Mouse (Mus musculus) spleen, adult 2 months (tissue): ENCODE data around the gene Rasl10a. TPM values are rescaled to one million over a fixed set of nuclear protein-coding genes. Genes with fewer than 3 reads are reported as not detected.
A peak's percentile ranks its signal among the peaks of the same experiment; 100 is the strongest.

Source experiments
- DNase-seq, 2 experiments: peaks; one replicate each; pipeline versions ENCODE4 v3.0.0 to v3.0.0-alpha.2; 2012 to 2021; ENCODE audit warnings: low spot score in 2 of 2, low read depth in 1 of 2
- H3K27ac ChIP-seq: fragments of 200-500 bp; 2 replicates; pipeline ENCODE4 v1.5.1; 2012; ENCODE audit warnings: low read length, inconsistent platforms; ENCODE audit not compliant: insufficient read depth
- H3K27me3 ChIP-seq: fragments of 200-500 bp; 2 replicates; pipeline ENCODE4 v1.6.1; 2012; ENCODE audit warnings: mild to moderate bottlenecking, moderate library complexity, low read length, inconsistent platforms; ENCODE audit not compliant: control insufficient read depth, insufficient read depth
- H3K36me3 ChIP-seq: fragments of 200-500 bp; 2 replicates; pipeline ENCODE4 v1.6.1; 2012; ENCODE audit warnings: mild to moderate bottlenecking, low read length, inconsistent platforms; ENCODE audit not compliant: control insufficient read depth, insufficient read depth
- H3K4me1 ChIP-seq: fragments of 200-500 bp; 2 replicates; pipeline ENCODE4 v1.6.1; 2011; ENCODE audit warnings: inconsistent platforms; ENCODE audit not compliant: control insufficient read depth, insufficient read depth, insufficient read length
- H3K4me3 ChIP-seq: fragments of 200-500 bp; 2 replicates; pipeline ENCODE4 v1.5.1; 2011; ENCODE audit warnings: mild to moderate bottlenecking, inconsistent platforms; ENCODE audit not compliant: insufficient read depth, insufficient read length; ENCODE audit errors: extremely low read depth
- CTCF ChIP-seq: fragments of 200-500 bp; IDR thresholded peaks from 2 replicates; pipeline ENCODE4 v1.5.1; 2011; ENCODE audit warnings: mild to moderate bottlenecking, inconsistent platforms; ENCODE audit not compliant: insufficient read depth, insufficient read length, insufficient replicate concordance; ENCODE audit errors: extremely low read depth
- POLR2A ChIP-seq: fragments of 200-500 bp; IDR thresholded peaks from 2 replicates; pipeline ENCODE4 v1.6.1; 2011; ENCODE audit warnings: low read depth, low read length, inconsistent platforms
- WGBS: fragments of 180-500 bp; shearing (Covaris S2); methylation state at CpG from one replicate; pipeline ENCODE4 v1.1.7; 2018; 5-methylcytosine and 5-hydroxymethylcytosine counted together
- polyA plus RNA-seq: library from polyadenylated mRNA; depleted of rRNA; stranded (reverse); fragments of >200 nt; gene quantifications from 2 replicates; pipeline ENCODE4 v1.2.3, GENCODE M21; 2012

Gene Rasl10a
- polyA plus RNA-seq, 1 experiment: 2.4 TPM

DNA sequence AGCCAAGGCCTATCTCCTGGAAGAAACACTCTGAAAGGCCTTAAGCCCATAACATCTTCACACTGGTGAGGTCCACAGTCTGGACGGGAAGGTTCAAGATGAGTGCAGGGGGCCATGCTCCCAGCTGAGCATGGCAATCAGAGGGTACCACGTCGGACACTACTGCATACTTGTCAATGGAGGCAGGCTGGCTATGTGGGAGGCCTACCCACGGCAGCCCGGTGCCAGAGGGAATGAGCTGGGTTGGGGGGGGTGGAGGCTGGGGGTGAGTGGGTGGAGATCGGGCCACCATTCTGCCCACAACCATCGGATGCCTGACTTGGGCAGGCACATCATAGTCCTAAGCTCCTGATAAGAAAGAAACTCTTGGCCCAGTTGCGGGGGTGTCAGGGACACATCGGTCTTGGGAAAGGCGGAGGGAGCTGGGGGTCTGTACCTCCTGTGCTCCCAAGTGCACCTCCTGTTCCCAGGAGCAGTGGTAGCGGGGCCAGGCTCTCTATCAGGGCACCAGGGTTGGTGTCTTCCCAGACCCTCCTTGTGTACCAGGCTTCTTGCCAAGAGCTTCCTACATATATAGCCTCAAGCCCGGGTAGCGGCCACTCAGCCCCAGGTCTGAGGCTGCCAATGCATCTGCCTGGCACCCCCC lies 5.1 kb downstream of the Rasl10a start:
- H3K4me3 ChIP-seq: no peak overlapping the region
- no peaks in the 10 kb centered on the region for H3K36me3 ChIP-seq
- WGBS: 80% methylated on average over 13 of the region's 13 CpGs

DNA sequence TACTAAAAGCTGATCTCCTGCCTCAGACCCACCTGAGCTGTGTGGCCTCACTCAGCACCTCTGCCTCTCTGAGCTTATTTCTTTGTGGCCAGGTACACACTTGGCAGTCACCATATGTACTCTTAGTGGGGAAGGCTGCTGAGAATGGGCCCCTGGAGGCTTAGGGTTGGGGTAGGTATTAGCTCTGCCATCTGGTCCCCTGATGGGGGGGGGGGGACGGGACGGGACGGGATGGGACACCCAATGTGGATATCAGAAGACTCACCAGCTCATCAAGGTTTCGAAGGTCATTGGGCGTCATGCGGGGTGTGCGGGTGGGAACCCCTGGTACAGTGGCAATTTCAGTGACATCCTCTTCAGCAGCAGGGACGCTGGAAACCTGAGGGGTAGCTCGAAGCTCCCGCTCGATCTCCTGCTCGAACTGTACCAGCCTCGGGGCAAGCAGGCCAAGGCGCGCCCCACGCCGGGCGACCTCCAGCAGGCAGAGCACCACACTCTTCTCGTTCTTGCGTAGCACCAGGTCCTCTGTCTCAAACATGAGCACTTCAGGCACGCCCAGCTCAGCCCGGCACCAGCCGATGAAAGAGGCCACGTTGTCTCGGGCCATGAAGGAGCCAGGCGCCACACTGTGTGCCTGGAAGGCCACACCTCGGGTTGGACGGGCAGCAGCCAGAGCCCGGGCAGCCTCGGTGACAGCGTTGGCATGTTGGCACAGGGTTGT lies 5.8 kb downstream of the Rasl10a start:
- WGBS: 73% methylated on average over 31 of the region's 31 CpGs
- H3K27ac ChIP-seq: no peak overlapping the region
- peaks cover 6% of the 10 kb centered on the region; the same call in 1 of the 2 replicates for H3K36me3 ChIP-seq
- H3K4me1 ChIP-seq: peaks cover 25% of the 10 kb centered on the region
- H3K4me3 ChIP-seq: no peak overlapping the region
- no peak for TF ChIP-seq POLR2A
- peaks cover 22% of the 10 kb centered on the region for H3K27me3 ChIP-seq
- no peak for DNase-seq

More for the DNA sequence above, 5.1 kb downstream of the Rasl10a start:
- Histone ChIP-seq H3K27ac (no peak overlapping the region), H3K27me3 (peaks cover 22% of the 10 kb centered on the region), H3K4me1 (peaks cover 26% of the 10 kb centered on the region)
- no peak for DNase-seq
- TF ChIP-seq CTCF (no peak), POLR2A (no peak)

DNA sequence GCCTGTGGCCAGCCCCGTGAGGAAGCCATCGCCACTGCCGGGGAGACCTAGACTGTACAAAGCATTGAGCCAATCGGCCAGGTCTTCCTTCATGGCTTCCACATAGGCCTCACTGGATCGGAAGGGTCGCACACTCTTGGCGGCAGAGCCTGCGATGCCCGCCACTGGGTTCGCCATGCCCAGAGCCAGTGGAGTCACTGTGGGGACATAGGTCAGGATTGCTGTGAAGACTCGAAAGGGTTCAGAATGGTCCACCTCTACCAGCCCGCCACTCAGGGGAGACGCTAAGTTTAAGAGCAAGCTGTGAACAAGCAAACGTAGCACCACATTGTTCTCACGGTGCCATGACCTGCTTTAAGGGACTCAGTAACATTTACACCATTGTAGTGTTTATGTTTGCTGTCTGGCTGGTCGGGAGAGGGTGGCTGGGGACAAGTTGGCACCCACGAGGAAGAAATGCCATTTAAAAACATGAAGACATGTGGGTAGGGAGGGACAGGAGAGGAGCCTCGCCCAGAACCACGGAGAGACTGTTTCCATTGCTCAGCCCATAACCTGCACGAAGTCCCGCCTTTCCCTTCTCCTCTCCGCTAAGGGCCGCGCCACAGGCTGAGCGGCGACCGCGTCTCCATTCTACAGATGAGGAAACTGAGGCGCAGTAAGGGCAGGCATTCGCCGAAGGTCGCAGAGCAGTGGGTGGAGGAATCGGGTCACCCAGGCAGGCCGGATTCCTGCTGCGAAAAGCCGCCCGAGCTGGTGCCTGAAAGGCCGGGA lies 6.5 kb downstream of the Rasl10a start:
- 29% methylated on average over 38 of the region's 38 CpGs for WGBS
- Histone ChIP-seq H3K4me3 (peak overlapping the region; percentile 55), H3K36me3 (peaks cover 10% of the 10 kb centered on the region), H3K4me1 (peaks cover 20% of the 10 kb centered on the region), H3K27me3 (peaks cover 22% of the 10 kb centered on the region), H3K27ac (no peak overlapping the region; the same call in 1 of the 2 replicates)
- no peak for DNase-seq
- TF ChIP-seq CTCF: no peak
- TF ChIP-seq POLR2A: no peak

DNA sequence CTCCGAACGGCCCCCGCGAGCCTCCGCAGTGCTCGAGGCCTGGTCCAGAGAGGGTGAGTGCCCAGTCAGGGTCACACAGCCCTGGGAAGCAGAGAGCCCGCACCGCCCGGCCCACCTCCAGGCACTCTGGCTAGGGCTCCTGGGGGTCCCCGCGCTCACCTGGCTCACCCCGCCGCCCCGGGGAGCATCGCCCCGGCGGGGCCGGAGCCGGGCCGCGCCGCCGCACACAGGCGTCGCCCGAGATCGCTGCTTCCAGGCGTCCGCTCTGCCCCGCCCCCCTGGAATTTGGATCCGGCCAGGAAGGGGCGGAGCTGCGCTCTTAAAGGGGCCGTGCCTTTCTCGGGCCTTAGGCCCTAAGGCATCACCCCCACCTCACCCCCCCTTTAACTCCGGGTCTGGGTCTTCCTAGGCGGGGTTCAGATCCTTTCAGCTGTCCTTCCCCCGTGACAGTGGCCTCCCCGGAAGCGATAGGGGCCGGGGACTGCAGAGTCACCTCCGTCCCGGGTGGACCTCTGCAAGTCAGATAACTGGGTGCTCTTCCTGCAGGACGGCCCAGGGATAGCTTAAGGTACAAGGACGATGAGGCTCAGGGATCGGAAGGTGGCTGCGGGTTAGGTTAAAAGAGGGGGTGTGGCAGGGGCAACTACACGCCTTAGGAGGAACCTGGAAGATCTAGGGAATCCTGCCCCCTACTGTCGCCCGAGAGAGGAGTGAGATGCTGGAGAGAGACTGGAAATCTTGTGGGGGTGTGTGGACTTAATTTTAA lies 7.3 kb downstream of the Rasl10a start, which contains the start of gene Gas2l1:
Gas2l1 (minus strand) TSS at position 272 of the 766 bp plus-strand sequence.
- peak in 1 of 2 experiments; percentile 57 for DNase-seq
- no peak within 1 kb of the TSS; the same call in 1 of the 2 replicates for H3K27ac ChIP-seq
- H3K36me3 ChIP-seq: peaks cover 12% of the 10 kb centered on the region
- H3K4me3 ChIP-seq: peak within 1 kb of the TSS; percentile 55
- H3K4me1 ChIP-seq: peaks cover 17% of the 10 kb centered on the region
- no peak for TF ChIP-seq POLR2A
- peak; percentile 40; the same call in 1 of the 2 replicates for TF ChIP-seq CTCF
- H3K27me3 ChIP-seq: peaks cover 22% of the 10 kb centered on the region
- WGBS: 2% methylated on average over 50 of the region's 50 CpGs

DNA sequence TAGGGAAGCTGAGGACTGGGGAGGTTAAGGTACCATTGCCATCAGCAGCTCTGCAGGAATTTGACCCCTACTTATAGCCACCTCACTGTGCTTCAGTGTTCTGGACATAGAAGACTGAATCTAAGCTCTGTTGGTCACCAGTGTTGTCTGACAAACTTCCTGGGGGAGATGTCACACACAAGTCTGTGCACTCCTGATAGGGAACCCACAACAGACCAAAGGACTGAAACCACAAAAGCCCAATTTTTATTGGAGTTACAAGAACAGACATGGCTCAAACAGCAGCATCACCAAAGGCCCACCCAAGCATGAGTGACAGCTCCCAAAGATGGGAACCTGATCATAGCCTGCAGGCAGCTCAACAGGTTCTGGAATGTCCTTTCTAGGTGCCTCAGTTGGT lies 9.1 kb downstream of the Rasl10a start:
- DNase-seq: no peak
- Histone ChIP-seq H3K27me3 (peaks cover 10% of the 10 kb centered on the region), H3K27ac (no peak overlapping the region), H3K4me3 (no peak overlapping the region), H3K4me1 (peaks cover 3% of the 10 kb centered on the region), H3K36me3 (peaks cover 26% of the 10 kb centered on the region)
- TF ChIP-seq POLR2A (no peak), CTCF (no peak)
